Mouse (Mus musculus) kidney, adult 2 months (tissue): ENCODE results near the gene Fam47e.

ENCODE experiments used
- CTCF ChIP-seq: fragments of 200-500 bp; conservative IDR thresholded peaks from 2 replicates; pipeline ENCODE4 v1.5.1; 2011; ENCODE audit warnings: low read depth, mild to moderate bottlenecking, control low read depth, low read length, moderate library complexity, mixed read lengths; ENCODE audit not compliant: insufficient read depth, insufficient read length
- POLR2A ChIP-seq: fragments of 200-500 bp; IDR thresholded peaks from one replicate; pipeline ENCODE4 v1.6.1; 2011; ENCODE audit warnings: low read depth, low read length, control low read depth

GRCm38 (mm10) chr5:92633526-92633925, 78.7 kb downstream of the Fam47e start:
- no peak for TF ChIP-seq POLR2A
- no peak for TF ChIP-seq CTCF
